In genomic region chr9:92374705-92375199, GRCm38 (mm10) we compare ENCODE assay signal across 8 mouse cellular contexts.
A peak's percentile ranks its signal among the peaks of the same experiment; 100 is the strongest.
DNase-seq lines count a peak whose midpoint lies in the region; ATAC-seq lines count a peak whose summit lies in the region.

No protein-coding gene starts in this region.

- peak; percentile 17; the same call in 1 of the 2 replicates for ATAC-seq in midbrain, embryonic 13.5 days
- ATAC-seq in heart, embryonic 11.5 days (replicated peaks; ENCODE audit: insufficient number of reproducible peaks, low FRiP score, low TSS enrichment): peak; percentile 69; the same call in 1 of the 2 replicates
- peak; percentile 59 for ATAC-seq in neural tube, embryonic 13.5 days (ENCODE audit: low read depth)
- no peak for ATAC-seq in erythroblast, adult 5-6 weeks (replicated peaks; ENCODE audit: low FRiP score, poor library complexity, severe bottlenecking)

- H3K4me2 ChIP-seq in midbrain, embryonic 13.5 days (replicated peaks): no peak overlapping the region
- H3K4me2 ChIP-seq in heart, embryonic 11.5 days: no peak overlapping the region
- H3K4me2 ChIP-seq in neural tube, embryonic 13.5 days: no peak overlapping the region

- no peak overlapping the region for H3K9ac ChIP-seq in midbrain, embryonic 13.5 days (replicated peaks)
- no peak overlapping the region for H3K9ac ChIP-seq in heart, embryonic 11.5 days (ENCODE audit: low read depth, low read length)
- no peak overlapping the region for H3K9ac ChIP-seq in neural tube, embryonic 13.5 days

- DNase-seq in midbrain, embryonic 10.5 days (ENCODE audit: low spot score): no peak
- peak; percentile 73 to 87 for DNase-seq in kidney, postnatal 25 days
- DNase-seq in left cerebral cortex, adult 9 months (ENCODE audit: low spot score in 2 of 2): no peak
- no peak for DNase-seq in cerebellum, adult 11 months

- no peaks in the 10 kb centered on the region for H3K27me3 ChIP-seq in midbrain, embryonic 13.5 days
- H3K27me3 ChIP-seq in midbrain, embryonic 10.5 days (ENCODE audit: low read depth, poor library complexity, severe bottlenecking): no peaks in the 10 kb centered on the region
- H3K27me3 ChIP-seq in heart, embryonic 11.5 days (ENCODE audit: control insufficient read depth, insufficient read depth, low read length): no peaks in the 10 kb centered on the region
- H3K27me3 ChIP-seq in neural tube, embryonic 13.5 days: no peaks in the 10 kb centered on the region

- no peaks in the 10 kb centered on the region for H3K36me3 ChIP-seq in midbrain, embryonic 13.5 days
- no peaks in the 10 kb centered on the region for H3K36me3 ChIP-seq in midbrain, embryonic 10.5 days
- no peaks in the 10 kb centered on the region for H3K36me3 ChIP-seq in heart, embryonic 11.5 days (ENCODE audit: control insufficient read depth, insufficient read depth, low read length)
- no peaks in the 10 kb centered on the region for H3K36me3 ChIP-seq in neural tube, embryonic 13.5 days

- H3K27ac ChIP-seq in midbrain, embryonic 13.5 days: no peak overlapping the region
- H3K27ac ChIP-seq in midbrain, embryonic 10.5 days (replicated peaks): no peak overlapping the region
- peak overlapping the region; percentile 15; the same call in 1 of the 2 replicates for H3K27ac ChIP-seq in heart, embryonic 11.5 days (ENCODE audit: low read depth, low read length)
- H3K27ac ChIP-seq in neural tube, embryonic 13.5 days (replicated peaks): no peak overlapping the region

- H3K4me1 ChIP-seq in midbrain, embryonic 13.5 days (replicated peaks): no peaks in the 10 kb centered on the region
- H3K4me1 ChIP-seq in midbrain, embryonic 10.5 days: no peaks in the 10 kb centered on the region
- H3K4me1 ChIP-seq in heart, embryonic 11.5 days (ENCODE audit: control insufficient read depth, insufficient read depth, low read length): 0 out of 2 replicates have a peak, but pooled peaks cover 3% of the 10 kb centered on the region
- no peaks in the 10 kb centered on the region for H3K4me1 ChIP-seq in neural tube, embryonic 13.5 days (replicated peaks)

- H3K9me3 ChIP-seq in midbrain, embryonic 13.5 days: no peaks in the 10 kb centered on the region
- no peaks in the 10 kb centered on the region for H3K9me3 ChIP-seq in midbrain, embryonic 10.5 days (replicated peaks)
- no peaks in the 10 kb centered on the region for H3K9me3 ChIP-seq in heart, embryonic 11.5 days (replicated peaks; ENCODE audit: control insufficient read depth, low read length)
- H3K9me3 ChIP-seq in neural tube, embryonic 13.5 days: no peaks in the 10 kb centered on the region

- 73% methylated on average over 7 of the region's 7 CpGs for WGBS in midbrain, embryonic 13.5 days
- 70% methylated on average over 7 of the region's 7 CpGs for WGBS in midbrain, embryonic 10.5 days
- 39% methylated on average over 7 of the region's 7 CpGs for WGBS in heart, embryonic 11.5 days (ENCODE audit: insufficient replicate concordance)
- WGBS in neural tube, embryonic 13.5 days: 62% methylated on average over 7 of the region's 7 CpGs

- no peak overlapping the region for H3K4me3 ChIP-seq in midbrain, embryonic 13.5 days (replicated peaks)
- no peak overlapping the region for H3K4me3 ChIP-seq in midbrain, embryonic 10.5 days
- no peak overlapping the region for H3K4me3 ChIP-seq in heart, embryonic 11.5 days (ENCODE audit: low read depth, low read length)
- no peak overlapping the region for H3K4me3 ChIP-seq in neural tube, embryonic 13.5 days

Comparison
In these comparisons a context has a peak if more than half of its experiments do, and no peak if none do; other contexts are left out.
1. DNase-seq: peak in kidney, postnatal 25 days (2 of 2); none in midbrain, embryonic 10.5 days (single experiment), left cerebral cortex, adult 9 months (0 of 2) and cerebellum, adult 11 months (single experiment).